Mouse (Mus musculus) urinary bladder, adult 2 months (tissue): ENCODE measurements around the gene Hpcal1. TPM values are rescaled to one million over a fixed set of nuclear protein-coding genes. Genes with fewer than 3 reads are reported as not detected.
A peak's percentile ranks its signal among the peaks of the same experiment; 100 is the strongest.

Experiments
- DNase-seq: peaks from one replicate; pipeline ENCODE4 v3.0.0; 2022; ENCODE audit warnings: low spot score
- polyA plus RNA-seq: library from polyadenylated mRNA; depleted of rRNA; stranded (reverse); fragments of >200 nt; gene quantifications from 2 replicates; pipeline ENCODE4 v1.2.3, GENCODE M21; 2012

Hpcal1 gene
- polyA plus RNA-seq, 1 experiment: 52.8 TPM

DNA sequence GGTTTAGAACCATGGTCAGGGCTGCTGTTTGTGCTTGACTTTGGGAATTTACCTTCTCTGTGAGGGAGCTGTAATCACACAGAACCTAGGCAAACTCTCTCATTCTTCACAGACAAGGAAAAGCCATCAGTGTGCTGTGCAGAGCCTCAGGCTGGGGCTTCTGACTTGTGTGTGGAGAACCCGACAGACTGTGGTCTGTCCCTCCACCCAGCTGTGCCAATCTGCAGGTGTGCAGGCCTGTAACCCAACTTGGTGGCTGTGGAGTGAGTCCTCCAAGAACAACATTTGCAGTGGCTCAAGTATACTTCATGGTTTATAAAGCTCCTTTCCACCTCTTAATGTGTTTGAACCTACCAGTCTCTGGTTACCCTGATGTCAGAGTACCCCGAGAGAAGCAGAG, 4.5 kb upstream of the Hpcal1 start:
- DNase-seq: no peak

DNA sequence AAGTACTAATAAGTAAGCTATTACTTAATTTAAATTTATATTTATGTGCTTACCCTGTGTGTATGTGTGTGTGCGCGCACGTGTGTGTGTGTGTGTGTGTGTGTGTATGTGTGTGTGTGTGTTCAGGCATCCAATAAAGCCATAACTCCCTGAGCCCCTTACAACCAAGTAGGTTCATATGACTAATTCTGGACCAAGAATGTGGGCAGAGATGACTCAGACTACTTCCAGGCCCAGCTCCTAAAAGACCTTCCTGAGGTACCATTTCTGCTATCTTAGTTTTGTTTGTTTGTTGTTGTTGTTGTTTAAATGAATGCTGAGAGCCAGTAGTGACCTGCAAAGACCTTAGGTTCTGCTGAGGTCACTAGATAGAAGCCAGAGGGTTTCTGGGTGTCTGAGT, 1.7 kb upstream of the Hpcal1 start:
- no peak for DNase-seq

DNA sequence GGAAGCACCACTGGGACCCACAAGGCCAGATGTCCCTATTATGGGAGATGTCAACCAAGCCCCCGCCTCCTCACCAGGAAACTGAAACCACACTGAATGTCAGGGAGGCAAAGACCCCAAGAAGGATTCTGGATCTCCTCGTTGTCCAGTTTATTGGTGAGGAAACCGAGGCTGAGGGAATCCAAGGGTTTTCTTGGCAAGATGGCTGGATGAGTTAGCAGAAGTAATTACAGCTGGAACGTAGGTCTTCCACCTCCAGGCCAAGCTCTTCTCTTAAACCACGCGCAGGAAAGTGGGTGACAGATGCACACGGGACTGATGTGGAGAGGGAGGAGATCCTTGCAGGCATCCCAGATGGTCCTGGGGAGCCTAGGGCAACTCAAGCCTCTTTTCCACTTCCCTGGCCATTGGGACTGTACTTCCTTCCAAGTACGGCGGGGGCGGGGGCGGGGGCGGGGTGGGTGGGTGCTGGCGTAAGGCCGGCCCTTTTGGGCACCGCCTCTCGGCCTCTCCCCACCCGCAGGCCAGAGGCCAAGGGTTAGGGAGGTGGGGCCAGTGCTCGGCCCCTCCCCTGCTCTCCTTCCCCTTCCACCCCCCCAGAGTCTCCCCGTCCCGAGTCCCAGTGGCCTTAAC, 609 bp upstream of the Hpcal1 start:
- DNase-seq: no peak

DNA sequence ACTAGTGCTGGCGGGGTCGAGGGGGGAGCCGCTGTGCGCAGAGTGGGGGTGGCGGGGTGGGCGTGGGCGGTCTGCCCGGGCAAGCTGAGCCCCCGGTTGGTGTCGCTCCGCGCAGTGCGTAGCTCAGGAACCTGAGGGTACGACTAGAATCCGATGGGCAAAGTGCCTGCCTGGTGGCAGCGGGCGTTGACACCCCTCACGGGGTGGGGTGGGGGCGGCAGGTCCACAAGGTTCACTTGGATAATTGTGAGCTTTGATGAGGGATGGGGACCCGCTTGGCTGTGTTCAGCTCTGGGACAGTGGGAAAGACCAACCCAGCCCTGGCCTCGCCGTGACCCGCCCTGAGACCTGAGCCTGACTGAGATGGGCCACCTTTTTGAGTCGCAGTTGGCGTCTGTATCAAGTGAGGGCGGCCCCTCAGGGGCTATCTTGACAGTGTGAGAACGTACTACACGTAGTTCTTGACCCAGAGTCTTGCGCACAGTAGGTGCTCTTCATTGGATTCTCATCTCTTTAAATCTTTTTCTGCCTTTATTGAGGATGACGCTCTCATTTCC, 742 bp downstream of the Hpcal1 start:
- DNase-seq: peak; percentile 32

DNA sequence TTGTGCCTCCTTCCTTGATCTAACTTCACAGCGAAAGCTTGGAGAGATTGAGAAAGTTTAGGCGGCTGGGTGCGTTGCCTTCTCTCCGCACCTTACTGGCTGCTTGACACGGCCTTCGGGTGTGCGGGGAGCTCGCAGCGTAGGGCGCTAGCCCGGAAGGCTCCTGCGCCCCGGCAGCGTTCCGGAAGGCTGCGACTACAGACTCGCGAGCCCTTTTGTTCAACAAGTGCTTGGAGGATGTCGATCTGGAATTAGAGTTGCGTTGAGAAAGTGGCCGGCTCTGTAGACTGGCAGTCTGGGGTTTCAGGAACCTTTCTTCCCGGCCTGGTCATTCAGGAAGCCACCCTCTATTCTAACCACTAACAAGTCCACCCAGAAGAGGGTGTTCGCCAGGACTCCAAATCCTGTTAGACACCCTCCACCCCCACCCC, 1.2 kb downstream of the Hpcal1 start:
- no peak for DNase-seq

DNA sequence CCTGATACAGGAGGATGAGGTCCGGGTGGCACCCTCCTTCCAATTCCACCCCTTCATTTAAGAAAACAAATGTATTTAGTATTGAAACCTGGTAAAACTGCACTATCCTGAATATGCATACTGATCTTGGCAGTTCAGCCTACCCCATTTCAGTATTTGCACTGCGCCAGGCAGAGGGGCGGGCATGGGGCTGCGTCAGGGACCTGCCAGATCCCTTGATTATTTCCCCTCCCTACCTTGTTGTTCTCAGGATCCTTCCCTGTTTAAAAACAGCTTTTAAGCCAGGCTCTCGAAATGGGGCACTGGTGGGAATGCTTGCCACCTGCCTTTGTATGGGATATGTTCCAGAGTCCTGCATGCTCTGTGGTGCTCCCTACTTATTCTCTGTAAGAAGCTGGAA, 1.7 kb downstream of the Hpcal1 start:
- no peak for DNase-seq

DNA sequence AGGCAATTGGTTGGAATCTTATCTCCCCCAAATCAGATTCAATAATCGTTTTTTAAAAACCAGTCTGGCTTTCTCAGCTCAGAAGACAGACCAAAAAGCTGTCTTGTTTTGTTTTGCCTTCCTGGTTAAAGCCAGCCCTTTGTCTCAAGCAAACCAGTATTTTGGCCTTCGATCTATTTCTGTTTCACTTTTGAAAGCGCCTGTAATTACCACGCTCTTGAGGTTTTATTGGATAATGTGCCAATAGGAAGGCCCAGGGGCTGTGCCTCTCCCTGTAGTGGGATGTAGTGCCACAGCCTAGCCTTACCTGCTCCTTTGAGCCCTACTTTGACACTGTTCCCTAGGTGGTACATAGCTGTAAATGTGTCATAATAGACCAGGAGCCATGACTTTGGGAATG, 2.3 kb downstream of the Hpcal1 start:
- DNase-seq: no peak

DNA sequence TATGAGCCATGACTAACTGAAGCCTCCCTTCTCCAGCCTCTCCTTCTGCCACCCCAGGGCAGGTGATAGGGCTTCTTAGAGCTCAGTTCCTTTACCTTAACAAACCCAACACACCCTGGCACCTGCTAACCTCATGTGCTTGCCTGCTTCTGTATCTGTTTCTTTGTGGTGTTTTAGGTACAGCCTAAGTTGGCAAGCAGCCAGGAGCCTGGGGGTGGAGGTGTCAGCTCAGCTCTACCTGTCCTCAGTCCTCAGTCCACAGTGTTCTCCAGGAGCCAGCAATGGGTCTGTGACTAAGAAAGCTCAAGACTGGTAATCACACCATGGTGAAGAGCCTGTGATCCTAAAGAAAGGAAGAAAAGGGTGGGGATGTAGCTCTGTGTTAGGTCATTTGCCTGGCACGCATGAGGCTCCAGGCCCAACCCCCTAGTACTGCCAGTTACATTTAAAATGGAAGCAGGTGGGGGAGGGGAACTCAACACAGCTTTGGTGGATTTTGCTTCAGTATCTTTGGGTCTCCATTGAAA, 4.0 kb downstream of the Hpcal1 start:
- no peak for DNase-seq

DNA sequence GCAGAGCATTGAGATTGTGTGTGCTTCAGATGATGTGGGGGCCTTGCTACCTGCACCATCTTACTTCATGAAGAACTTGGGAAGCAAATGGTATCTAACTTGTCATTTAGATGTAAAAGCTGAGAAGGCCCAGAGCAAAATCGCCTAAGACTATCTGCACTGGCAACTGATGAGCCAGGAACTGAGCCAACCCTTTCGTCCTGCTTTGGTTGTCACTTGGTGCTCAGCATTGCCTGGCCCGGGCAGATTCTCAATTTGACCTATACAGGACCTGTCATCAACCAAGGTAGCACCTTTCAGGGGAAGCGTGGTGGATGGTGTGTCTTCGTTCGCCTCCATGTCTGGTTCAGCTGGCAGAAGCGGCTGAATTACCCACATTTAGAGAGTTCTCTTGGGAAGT, 5.7 kb downstream of the Hpcal1 start:
- no peak for DNase-seq

DNA sequence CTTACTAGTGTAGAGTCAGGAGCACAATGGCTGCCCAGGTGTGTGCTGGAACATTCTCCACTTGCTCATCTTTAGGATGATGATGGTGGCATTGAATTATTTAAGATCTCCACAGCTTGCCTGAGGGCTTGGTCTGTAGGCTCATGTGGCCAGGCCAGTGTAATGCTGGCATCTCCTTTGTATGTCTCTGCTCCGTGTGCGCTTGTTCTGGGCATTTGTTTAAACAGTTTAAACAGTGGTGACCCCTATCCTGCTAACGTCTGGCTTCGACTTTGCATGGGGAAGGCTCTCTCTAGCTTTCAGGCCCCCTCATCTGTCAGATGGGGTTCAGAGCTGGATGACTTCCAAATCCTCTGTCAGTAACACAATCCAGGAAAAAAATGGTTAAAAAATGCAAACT, 8.3 kb downstream of the Hpcal1 start:
- no peak for DNase-seq

DNA sequence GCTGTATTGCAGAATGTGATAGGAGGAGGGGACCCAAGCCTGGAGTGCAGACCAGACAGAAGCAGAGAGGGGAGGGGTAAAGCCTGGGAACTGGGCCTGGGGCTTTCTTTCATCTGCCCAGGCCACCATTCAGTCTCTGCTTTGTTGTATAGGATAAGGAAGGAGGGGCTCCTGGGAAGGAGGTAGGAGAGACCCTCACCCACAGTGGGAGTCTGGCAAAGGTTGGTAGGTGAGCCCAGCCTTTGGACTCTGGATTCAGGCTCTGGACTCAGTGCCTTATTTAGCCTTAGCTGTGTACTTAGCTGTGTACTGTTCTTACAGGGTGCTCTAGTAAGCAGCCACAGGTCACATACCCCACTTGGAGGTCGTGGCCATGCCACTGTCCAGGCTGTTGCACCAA, 8.8 kb downstream of the Hpcal1 start:
- DNase-seq: no peak

DNA sequence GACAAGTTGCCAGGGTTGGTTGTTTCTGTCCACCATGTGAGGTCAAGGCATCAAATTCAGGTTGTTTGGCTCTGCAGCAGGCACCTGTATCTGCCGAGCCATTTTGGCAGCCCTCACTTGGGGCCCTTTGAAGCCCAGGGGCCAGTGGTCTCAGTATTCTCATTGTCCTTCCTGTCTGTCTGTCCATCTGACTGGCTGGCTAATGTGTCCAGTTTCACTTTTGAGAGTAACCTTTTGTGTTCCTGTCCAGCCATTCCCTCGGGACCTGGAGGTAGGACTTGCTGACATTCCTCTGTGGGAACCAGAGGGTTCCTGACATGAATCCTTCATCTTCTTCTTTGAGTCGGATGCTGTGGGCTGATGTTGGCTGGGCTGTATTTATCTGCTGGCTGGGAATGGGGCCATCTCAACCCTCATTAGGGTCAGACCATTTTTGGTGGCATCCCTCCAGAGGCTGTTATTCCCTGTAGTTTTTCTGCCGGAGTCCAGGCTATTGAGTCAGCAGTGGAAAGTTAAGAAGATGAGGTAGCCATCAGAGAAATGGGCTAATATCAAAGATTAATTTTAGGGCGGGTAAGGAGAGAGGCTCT, 10.6 kb downstream of the Hpcal1 start:
- DNase-seq: no peak

DNA sequence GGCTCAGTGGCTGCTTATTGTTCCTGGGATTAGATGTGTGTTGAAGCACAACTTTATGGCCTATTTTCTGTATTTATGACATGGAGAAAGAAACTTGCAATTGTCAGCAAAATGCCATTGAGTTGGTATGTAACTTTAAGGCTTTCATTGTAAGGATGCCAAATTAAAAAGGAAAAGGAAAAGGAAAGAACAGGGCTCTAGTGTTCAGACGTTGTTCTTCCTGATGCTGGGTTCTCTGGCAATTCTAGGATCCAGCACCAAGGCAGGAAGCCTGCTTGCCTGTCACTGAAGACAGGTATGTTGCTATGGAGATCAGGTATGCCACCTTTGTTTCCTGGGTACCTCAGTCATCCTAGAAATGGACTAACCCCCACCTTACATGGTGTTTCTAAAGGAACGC, 11.1 kb downstream of the Hpcal1 start:
- DNase-seq: no peak

DNA sequence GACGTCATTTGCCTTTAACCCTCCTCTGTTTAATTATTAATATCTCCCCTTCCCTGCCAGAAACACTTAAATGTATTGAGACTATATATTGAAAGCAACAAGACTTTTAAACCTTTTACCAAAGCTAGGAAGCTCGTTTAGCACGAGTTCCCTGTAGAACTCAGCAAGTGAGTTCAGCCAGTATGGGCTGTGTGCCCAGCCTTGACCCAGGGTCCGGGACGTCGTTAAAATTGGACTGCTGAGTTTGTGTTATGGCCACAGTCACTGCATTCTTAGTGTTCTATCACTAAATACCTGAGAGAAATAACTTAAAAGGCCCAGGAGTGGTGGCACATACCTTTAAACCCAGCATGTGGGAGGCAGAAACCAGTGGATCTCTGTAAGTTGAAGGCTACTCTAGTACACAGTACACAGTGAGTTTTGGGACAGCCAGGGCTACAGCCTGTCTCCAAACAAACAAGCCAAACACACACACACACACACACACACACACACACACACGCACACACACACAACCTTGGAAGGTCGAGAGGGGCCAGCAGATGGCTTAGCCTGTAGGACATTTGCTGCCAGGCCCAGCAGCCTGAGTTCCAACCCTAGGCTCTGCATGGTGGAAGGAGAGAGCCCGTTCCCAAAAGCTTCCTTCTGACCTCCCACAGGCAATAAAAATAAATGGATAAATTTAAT, 11.7 kb downstream of the Hpcal1 start:
- no peak for DNase-seq

DNA sequence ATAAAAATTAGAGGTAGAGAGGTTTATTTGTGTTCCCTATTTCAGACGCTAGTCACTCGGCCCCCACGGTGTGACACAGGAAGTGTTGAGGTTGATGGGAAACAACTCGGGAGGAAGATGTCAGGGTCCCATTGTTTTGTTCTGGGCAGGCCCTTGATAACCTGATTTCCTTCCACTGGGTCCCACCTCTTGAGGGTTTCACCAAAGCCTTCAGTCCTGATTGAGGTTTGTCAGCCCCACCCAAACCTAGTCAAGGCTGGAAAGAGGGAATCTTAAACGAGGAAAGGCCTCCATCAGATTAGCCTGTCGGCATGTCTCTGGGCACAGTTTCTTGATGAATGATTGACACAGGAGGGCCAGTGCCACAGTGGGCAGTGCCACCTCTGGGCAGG, 12.3 kb downstream of the Hpcal1 start:
- DNase-seq: no peak

DNA sequence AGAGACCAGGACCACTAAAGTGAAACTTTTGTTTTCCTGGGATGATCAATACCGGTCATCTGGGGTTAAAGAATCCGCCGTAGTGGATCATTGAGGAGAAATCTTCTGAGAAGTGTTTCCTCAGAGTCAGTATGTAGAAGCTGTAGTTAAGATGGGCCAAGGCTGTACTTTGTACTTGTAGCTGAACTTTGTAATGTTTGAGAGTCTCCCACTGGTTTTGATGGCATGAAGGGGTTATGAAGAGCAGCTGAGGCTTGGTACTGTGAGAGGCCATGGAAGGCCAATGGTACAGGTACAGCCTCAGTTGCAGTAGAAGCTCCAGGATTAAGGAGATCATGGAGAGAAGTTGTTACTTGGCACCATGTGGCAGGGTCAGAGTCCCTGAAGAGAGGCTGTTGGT, 13.2 kb downstream of the Hpcal1 start:
- no peak for DNase-seq

DNA sequence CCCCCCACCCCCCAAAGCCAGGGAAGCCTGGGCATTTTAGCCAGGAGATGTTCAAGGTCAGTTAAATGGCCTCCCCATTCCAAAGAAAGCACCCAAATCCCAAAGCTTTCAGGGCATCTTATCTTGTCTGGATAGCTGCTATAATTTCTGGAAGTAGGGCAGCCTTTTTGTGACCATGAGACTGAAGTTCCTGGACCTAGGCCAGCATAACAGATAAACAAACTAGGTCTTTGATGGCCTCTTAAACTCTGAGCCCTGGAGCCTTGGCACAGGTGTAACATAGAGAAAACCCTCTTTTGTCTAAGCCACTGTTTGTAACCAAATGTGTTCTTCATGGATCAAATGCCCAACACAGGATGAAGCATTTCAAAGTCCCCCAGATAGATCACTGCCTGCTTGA, 16.8 kb downstream of the Hpcal1 start:
- no peak for DNase-seq

DNA sequence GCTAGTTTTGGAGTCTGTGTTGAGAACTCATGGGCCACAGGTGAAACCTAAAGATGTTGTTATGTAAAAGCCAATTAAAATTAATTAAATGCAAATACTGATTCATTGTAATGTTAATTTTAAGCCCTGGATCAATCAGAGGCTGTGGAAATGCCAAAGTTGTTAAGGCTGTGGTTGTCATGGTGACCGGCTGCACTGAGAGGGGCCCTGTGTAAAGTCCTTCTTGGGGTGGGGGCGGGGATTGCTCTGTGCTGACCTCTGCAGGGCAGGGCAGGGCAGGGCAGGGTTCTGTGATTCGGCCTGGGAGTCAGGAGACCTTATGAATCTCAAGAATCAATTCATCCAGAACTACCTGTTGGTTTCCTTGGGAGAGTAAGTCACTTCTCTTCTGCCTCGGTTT, 18.8 kb downstream of the Hpcal1 start:
- DNase-seq: no peak

DNA sequence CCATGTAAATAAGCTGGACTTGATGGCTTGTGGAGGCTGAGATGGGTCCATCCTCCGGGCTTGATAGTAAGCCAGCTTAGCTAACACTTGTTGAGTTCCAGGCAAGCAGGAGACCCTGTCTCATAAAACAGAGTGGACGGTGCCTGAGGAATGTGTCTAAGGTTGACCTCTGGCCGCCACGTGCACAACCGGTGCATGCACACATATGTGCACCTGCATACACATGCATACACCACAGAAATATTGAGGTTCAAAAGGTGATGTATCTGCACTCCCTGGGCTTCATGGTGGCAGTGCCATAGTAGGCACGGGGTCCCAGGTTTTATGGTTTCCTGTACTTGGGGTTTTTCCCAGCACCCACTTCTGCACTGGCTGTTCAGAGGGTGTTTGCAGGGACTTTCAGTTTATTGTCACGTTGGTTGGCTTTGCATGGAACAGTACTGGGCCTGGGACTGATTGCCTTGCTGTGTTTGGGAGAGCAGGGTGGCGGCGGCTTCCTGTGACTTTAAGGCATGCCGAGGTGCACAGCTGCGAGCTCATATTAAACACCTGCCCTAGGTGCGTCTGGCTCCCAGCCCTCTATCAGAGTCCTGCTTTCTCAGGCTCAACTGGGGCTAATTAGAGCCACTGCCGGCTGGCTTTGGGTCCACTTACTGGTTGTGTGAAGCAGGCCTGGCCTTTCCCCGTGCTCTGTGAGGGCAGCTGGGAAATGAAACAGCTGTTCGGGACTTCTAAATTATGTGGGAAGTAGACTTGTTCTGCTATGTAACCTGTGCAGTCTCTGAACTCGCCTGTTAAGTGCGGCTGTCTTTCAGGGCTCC, 19.5 kb downstream of the Hpcal1 start:
- no peak for DNase-seq

DNA sequence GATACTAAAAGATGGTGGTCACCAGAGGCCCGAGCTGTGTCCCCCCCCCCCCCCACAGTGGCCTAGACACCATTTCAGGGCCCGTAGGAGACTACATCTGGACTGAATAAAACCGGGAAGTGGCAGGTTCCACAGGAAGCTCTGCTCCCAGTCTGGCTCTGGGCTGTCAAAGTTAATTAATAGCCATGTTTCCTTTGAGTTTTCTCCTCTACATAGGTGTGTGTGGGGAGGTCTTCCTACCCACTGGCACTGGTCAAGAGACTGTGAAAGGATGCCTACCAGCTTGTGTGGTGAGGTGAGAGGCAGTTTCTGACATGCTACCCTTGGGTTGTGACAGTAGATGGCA, 20.1 kb downstream of the Hpcal1 start:
- no peak for DNase-seq

DNA sequence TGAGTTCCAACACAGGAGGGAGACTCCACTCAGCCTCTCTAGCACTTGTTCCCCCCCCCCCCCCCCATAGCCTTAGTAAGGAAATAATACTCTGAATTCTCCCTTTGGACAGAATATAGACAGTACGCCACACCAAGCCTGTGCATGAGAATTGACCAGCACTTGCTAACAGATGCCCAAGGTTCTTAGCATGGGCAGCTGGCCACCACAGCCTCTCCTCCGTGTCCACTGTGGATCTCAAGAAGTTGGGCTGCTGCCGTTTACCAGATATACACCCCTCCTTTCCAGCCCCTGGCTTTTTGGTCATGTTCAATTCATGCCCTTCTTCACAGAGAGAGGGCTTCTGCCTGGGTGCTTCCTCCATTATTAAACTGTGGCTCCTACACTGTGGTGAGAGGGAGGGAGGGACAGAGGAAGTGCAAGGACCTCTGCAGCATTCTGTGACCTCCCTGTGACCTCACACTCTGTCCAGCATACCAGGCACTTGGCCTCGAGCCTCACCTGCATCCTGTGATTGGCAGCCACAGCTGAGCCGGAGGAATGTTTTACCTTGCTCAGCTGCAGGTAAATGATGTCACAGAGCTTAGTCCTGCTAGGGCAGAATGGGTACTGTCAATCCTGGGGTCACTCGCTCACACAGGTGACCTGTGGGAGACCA, 21.2 kb downstream of the Hpcal1 start:
- DNase-seq: no peak

DNA sequence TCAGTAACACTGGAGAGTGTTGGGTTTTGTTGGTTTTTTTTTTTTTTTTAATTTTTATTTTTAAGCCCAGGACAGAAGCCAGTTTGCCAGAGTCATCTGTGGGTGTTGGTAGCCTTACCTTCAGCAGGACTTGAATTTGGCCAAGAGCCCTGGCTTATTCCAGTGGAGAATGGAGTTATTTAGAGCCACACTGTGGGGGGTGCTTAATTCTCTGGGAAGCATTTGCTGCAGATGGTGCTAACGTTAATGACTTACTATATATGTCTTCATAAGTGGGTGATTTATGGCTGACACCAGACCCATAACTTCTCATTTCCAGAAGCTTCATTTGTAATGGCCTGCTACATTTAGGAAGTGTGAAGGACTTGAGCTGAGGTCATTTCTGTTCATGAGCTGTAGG, 21.9 kb downstream of the Hpcal1 start:
- DNase-seq: no peak
